Mouse (Mus musculus) lung, postnatal 0 days (tissue): ENCODE data around the gene Gm21964. TPM values are rescaled to one million over a fixed set of nuclear protein-coding genes. Genes with fewer than 3 reads are reported as not detected.

Experiments used
- ATAC-seq: fragments of 200-750 bp; cut with Nextera tagmentation; 2 replicates; pipeline ENCODE4 v1.8.0; 2017; ENCODE audit warnings: moderate library complexity
- DNase-seq: peaks from one replicate; pipeline ENCODE4 v3.0.0-alpha.2; 2016; ENCODE audit warnings: low spot score
- H3K27ac ChIP-seq: fragments of 300-500 bp; sonication (generic); 2 replicates; pipeline ENCODE4 v1.5.1; 2014; ENCODE audit warnings: antibody characterized with exemption, mild to moderate bottlenecking, low read length, mixed read lengths
- H3K27me3 ChIP-seq: fragments of 300-500 bp; sonication (generic); replicated peaks from 2 replicates; pipeline ENCODE4 v1.6.1; 2014; ENCODE audit warnings: low read length, mixed read lengths; ENCODE audit not compliant: insufficient read depth
- H3K36me3 ChIP-seq: fragments of 300-500 bp; sonication (generic); 2 replicates; pipeline ENCODE4 v1.6.1; 2014; ENCODE audit warnings: low read length, mixed read lengths; ENCODE audit not compliant: insufficient read depth
- H3K4me1 ChIP-seq: fragments of 300-500 bp; sonication (generic); 2 replicates; pipeline ENCODE4 v1.6.1; 2014; ENCODE audit warnings: antibody characterized with exemption, low read depth, low read length, mixed read lengths; ENCODE audit not compliant: insufficient read depth
- H3K4me2 ChIP-seq: fragments of 300-500 bp; sonication (generic); replicated peaks from 2 replicates; pipeline ENCODE4 v1.6.1; 2014; ENCODE audit warnings: low read depth, mild to moderate bottlenecking, low read length, moderate library complexity, mixed read lengths
- H3K4me3 ChIP-seq: fragments of 300-500 bp; sonication (generic); 2 replicates; pipeline ENCODE4 v1.5.1; 2014; ENCODE audit warnings: low read depth, low read length
- H3K9ac ChIP-seq: fragments of 300-500 bp; sonication (generic); replicated peaks from 2 replicates; pipeline ENCODE4 v1.6.1; 2014; ENCODE audit warnings: low read depth, mild to moderate bottlenecking
- H3K9me3 ChIP-seq: fragments of 300-500 bp; sonication (generic); 2 replicates; pipeline ENCODE4 v1.6.1; 2016; ENCODE audit warnings: low read length, mixed read lengths
- CTCF ChIP-seq: IDR thresholded peaks from 2 replicates; pipeline ENCODE4 v1.5.1; 2016; ENCODE audit warnings: antibody characterized with exemption, mild to moderate bottlenecking
- EP300 ChIP-seq: IDR thresholded peaks from 2 replicates; pipeline ENCODE4 v1.6.1; 2016; ENCODE audit warnings: antibody characterized with exemption, mild to moderate bottlenecking, control low read depth
- WGBS: fragments of 180-500 bp; shearing (Covaris S2); extraction: QIAGEN DNeasy Blood & Tissue Kit; methylation state at CpG from one replicate; pipeline ENCODE4 v1.1.7; 2014; 5-methylcytosine and 5-hydroxymethylcytosine counted together
- polyA plus RNA-seq: library from polyadenylated mRNA; unstranded; fragments of >200 nt; fragmentation: Nextera tagmentation; extraction: Ambion mirVana; gene quantifications from 2 replicates; pipeline ENCODE4 v1.2.1, GENCODE M21; 2015

The Gm21964 gene
- not detected in 2 replicates for polyA plus RNA-seq

DNA sequence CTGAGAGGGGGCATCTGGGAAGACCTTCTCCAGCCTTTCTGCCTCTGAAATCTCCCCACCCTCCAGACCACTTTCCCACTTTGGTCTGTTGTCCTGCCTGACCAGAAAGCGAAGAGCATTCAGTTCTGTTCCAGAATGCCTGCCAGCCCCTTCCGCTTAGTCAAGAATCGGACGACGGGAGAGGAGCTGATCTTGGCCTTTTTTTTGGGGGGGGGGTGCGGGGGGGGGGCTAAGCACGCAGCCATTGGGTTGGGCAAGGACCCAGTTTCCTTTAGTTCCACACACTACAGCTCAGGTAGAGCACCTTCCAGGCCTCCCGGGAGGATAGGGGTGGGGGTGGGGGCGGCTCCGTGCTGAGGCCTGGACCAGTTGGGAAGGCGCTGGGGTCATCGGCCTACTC lies at the start of gene Gm21964:
Gm21964 (plus strand) TSS at position 301 of the 400 bp plus-strand sequence.
- H3K4me1 ChIP-seq = no peaks in the 10 kb centered on the region
- H3K9me3 ChIP-seq = no peaks in the 10 kb centered on the region
- H3K27ac ChIP-seq = no peak within 1 kb of the TSS
- TF ChIP-seq EP300 = no peak
- no peak for TF ChIP-seq CTCF
- no peak within 1 kb of the TSS for H3K4me3 ChIP-seq
- no peaks in the 10 kb centered on the region for H3K36me3 ChIP-seq
- WGBS = 81% methylated on average over 12 of the region's 12 CpGs
- ATAC-seq (no peak), DNase-seq (no peak)
- H3K4me2 ChIP-seq = no peak within 1 kb of the TSS
- H3K27me3 ChIP-seq = no peaks in the 10 kb centered on the region
- no peak within 1 kb of the TSS for H3K9ac ChIP-seq

- DNase-seq (no peak), ATAC-seq (no peak)
- H3K9ac ChIP-seq = no peak overlapping the region
- no peak overlapping the region for H3K4me2 ChIP-seq
- no peaks in the 10 kb centered on the region for H3K4me1 ChIP-seq
- no peaks in the 10 kb centered on the region for H3K27me3 ChIP-seq
- WGBS = 47% methylated on average over 6 of the region's 6 CpGs
- no peak overlapping the region for H3K4me3 ChIP-seq
- TF ChIP-seq EP300 (no peak), CTCF (no peak)
- H3K27ac ChIP-seq = no peak overlapping the region
- no peaks in the 10 kb centered on the region for H3K9me3 ChIP-seq
- H3K36me3 ChIP-seq = no peaks in the 10 kb centered on the region
Observed at GRCm38 (mm10) chr8:110051208-110051607, 49.8 kb upstream of the Gm21964 start.

GRCm38 (mm10) chr8:110058207-110058606 lies 42.8 kb upstream of the Gm21964 start:
- Histone ChIP-seq H3K4me3 (no peak overlapping the region), H3K27me3 (no peaks in the 10 kb centered on the region), H3K27ac (no peak overlapping the region), H3K9me3 (no peaks in the 10 kb centered on the region; the same call in 1 of the 2 replicates), H3K36me3 (no peaks in the 10 kb centered on the region), H3K4me2 (no peak overlapping the region), H3K4me1 (no peaks in the 10 kb centered on the region), H3K9ac (no peak overlapping the region)
- TF ChIP-seq EP300 (no peak), CTCF (no peak)
- WGBS = 54% methylated on average over 8 of the region's 8 CpGs
- DNase-seq (no peak), ATAC-seq (no peak)

- no peaks in the 10 kb centered on the region for H3K36me3 ChIP-seq
- no peaks in the 10 kb centered on the region; the same call in 1 of the 2 replicates for H3K9me3 ChIP-seq
- DNase-seq (no peak), ATAC-seq (no peak)
- 54% methylated on average over 9 of the region's 9 CpGs for WGBS
- no peak overlapping the region for H3K9ac ChIP-seq
- H3K4me3 ChIP-seq = no peak overlapping the region
- no peaks in the 10 kb centered on the region for H3K27me3 ChIP-seq
- no peaks in the 10 kb centered on the region for H3K4me1 ChIP-seq
- no peak overlapping the region for H3K4me2 ChIP-seq
- H3K27ac ChIP-seq = no peak overlapping the region
- TF ChIP-seq EP300 (no peak), CTCF (no peak)
Observed at GRCm38 (mm10) chr8:110064161-110064560, 36.8 kb upstream of the Gm21964 start.

DNA sequence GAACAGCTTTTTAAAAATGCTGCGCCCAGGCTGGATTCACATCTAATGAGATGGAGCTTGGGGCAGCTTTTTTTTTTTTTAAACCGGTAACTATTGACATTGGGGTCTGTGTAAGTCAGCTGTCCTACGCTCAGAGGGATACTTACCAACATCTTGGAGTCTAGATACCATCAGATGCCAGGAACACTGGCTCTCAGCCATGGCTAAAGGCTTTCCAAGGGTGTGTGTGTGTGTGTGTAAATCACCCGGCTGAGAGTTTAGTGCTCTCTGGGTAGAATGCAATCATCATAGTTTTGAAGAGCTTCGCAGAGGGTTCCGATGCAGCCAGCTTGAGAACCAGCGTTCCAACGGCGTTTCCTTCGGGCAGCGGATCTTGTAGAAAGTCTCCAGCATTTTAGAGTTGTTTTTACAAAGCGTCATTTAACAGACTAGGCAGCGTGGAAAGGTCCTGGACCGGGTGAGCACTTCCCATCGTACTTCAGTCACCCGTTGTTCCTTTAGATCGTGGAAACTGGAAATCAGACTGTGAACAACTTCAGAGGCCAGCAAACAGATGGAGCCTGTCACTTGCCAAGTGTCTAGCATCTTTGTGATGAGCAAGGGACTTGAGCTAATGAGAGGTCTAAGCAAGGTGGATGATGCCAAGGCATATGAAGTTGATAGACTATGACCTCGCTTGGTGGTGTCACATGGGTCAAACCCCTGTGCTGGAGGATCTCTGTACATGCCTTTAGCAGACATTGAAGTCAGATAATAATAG lies 36.2 kb upstream of the Gm21964 start:
- TF ChIP-seq EP300 (no peak), CTCF (no peak)
- no peaks in the 10 kb centered on the region for H3K36me3 ChIP-seq
- no peak for DNase-seq
- H3K27ac ChIP-seq = no peak overlapping the region
- H3K27me3 ChIP-seq = no peaks in the 10 kb centered on the region
- H3K9me3 ChIP-seq = no peaks in the 10 kb centered on the region; the same call in 1 of the 2 replicates
- WGBS = 77% methylated on average over 18 of the region's 18 CpGs
- no peak overlapping the region for H3K4me2 ChIP-seq
- no peak overlapping the region for H3K4me3 ChIP-seq
- no peak for ATAC-seq
- no peaks in the 10 kb centered on the region for H3K4me1 ChIP-seq
- no peak overlapping the region for H3K9ac ChIP-seq

DNA sequence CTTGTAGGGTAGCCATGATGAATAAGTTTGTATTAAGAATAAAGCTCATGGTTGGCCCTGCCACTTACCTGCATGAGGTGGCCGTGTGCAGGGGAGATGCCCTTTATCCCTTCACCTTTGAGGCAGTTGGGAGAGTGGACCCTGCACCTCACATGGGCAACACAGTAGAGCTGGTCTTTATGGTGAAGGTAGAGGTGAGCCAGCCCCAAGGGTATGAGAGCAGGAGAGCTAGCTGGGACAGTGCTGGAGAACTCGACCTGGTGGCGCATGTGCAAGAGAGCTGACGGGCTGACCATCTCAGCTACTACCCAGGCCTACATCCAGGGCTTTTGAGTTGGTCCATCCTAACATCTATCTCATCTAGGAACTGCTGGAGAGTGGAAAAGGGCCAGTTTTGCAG lies 35.3 kb upstream of the Gm21964 start:
- Histone ChIP-seq H3K9ac (no peak overlapping the region), H3K36me3 (no peaks in the 10 kb centered on the region), H3K9me3 (no peaks in the 10 kb centered on the region; the same call in 1 of the 2 replicates), H3K4me1 (no peaks in the 10 kb centered on the region), H3K4me2 (no peak overlapping the region), H3K27ac (no peak overlapping the region), H3K4me3 (no peak overlapping the region), H3K27me3 (no peaks in the 10 kb centered on the region)
- no peak for DNase-seq
- 95% methylated on average over 4 of the region's 4 CpGs for WGBS
- no peak for ATAC-seq
- TF ChIP-seq CTCF (no peak), EP300 (no peak)
